Mouse (Mus musculus): Measurements from ENCODE around the gene Tldc1.

Gene Tldc1

DNA sequence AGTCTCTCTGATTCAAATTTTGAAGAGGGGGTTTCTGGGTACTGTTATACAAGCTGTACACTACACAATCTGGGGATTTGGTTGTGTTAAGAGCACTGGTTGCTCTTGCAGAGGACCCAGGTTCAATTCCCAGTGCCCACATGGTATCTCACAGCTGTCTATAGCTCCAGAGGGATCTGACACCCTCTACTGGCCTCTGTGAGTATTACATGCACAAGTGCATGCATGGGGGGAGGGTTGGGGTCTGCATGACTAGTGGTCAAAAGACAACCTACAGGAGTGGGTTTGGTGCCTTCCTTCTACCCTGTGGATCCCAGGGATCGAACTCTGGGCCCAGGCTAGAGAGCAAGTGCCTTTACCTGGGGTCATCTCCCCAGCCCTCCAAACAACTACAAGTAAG is 24.4 kb upstream of the Tldc1 start:
- in situ Hi-C loops (cut with MboI, MseI) = no loop called here

DNA sequence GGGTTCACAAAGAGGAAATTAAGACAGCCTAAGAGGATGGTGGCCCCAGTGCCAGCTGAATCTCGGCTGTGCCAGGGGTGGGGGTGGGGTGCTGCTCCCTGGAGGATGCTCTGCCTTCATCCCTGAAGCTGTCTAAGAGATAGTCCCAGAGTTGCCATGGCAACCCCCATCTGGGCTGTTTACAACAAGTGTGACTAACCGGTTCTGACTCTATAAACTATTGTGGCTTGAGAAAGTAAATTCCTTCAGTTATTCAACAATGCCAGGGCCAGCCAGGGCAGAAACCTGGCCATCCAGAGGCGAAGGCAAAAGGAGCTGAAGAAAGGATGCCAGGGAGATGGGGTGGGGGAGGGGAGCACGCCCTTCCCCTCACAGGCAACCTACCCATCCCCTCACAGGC is 23.0 kb upstream of the Tldc1 start:
- in situ Hi-C loops (cut with MboI, MseI) = no loop called here

DNA sequence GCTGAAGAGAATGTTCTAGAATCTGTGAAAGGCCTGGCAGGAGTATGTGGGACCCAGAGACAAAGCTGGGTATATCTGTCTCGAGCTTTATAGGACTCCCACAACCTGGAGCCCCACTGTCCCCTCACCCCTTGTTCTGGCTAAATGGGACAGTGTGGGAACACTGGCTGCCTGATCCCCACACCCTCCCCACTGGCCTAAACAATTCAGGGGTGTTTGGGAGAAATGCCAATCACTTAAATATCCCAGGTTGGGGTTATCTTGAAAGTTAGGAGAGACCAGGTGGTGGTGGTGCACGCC is 20.7 kb upstream of the Tldc1 start:
- in situ Hi-C loops (cut with MboI, MseI) = no loop called here

DNA sequence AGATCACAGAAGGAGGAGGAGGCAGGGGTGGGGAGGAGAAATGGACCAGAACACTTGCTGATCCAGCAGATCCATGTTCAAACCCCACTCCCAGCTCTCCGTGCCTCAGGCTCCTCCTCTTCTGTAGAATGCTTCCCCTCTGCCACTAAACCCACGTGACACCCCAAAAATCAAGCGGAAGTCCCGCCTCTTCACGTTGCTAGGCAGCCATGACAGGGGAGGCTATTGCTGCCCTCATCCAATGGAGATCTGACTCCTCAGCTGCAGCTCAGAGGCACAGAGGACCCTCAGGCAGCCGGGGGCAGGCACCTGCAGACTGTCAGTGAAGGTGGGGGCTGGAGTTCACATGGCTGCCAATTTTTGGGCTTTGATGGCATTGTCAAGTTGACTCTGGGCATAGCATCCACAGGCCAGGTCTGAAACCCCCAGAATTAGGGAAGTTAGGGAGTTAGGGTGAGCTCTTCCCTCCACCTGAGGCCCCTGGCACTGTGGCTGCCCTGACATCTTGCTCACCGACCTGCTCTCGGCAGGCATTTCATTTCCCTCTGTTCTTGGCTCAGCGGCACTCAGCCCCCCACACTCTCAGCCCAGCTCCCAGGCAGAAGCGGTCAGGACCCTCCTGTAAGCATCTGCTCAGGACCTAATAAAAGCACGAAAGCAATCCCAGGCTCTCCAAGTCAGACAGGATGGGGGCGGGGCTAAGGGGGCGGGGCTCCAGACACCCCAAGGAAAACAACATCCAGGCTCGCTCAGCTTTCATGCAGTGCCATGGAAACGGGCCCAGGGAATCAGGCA is 20.2 kb upstream of the Tldc1 start:
- in situ Hi-C loops (cut with MboI, MseI) = no loop called here

DNA sequence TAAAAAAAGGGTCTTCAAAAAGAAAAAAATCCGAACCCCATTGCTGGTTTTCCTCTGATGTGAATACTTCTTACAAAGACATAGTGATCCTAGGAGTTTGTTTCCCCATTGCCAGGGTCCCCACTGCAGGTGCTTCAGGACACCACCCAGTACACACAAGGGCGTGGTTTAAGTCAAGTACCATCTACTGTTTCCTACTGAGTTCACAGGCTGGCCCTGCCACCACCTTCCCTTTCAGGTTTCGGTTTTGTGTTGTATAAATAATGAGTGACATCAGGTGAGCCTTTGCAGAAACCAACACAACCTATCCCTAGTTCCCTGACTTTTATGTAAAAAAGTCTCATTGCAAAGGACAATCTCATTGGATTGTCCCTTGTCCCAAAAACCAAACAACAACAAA is 17.4 kb upstream of the Tldc1 start:
- in situ Hi-C loops (cut with MboI, MseI) = no loop called here

DNA sequence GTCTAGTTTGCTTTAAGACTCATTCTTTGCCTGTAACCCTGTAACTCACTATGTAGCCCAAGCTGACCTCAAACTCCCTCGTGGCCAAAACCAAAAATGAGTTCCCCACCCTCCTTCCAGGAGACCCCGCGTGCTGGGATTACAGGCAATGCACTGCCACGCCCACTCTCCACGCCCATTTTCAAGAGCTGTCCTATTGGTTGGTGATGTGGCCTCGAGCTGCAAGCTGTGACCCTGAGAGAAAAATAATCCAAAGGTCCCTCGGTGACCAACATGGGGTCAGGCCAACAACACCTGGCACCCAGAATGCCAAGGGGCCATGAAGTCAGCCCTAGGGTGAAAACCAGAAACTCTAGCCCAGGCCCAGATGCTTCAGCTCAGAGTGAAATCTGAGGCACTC is 16.5 kb upstream of the Tldc1 start:
- in situ Hi-C loops (cut with MboI, MseI) = no loop called here

DNA sequence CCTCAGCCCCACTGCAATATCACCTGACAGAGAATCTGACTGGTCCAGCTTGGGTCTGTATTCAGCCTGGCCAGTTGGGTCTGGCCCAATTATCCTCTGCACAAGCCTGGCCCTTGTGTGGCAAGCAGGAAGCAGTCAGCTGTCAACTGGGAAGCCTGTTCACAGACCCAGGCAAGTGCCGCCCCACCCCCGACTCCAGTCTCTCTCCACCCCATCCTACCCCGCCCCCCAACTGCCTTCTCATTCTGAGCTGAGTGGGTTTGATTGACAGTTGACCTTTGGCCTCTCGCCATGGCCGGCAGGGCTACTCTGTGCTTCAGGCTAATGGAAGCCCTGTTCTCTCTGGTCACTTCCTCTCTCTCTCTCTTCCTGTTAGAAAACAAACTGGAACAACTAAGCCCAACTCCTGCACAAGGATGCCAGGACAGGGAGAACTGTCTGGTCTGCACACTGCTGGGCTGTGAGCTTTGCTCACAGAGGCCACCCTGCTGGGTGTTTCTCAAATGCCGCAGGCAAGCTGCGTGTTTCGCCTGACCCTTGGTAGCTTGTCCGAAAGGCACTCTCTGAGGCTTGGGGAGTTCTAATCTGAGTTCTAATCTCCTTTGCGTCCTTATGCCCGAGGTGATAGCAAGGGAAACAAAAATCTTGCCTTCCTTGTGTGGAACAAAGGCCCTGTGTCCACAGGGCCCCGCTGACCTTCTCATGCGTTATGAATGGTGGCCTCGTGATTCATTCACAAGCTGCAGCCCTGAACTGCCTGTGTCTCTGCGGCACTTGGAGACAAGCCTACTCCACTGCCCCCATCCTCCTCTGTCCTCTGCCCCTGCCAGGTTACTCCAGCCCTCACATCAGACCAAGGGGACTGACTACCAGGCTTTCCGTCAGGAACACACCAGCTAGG is 13.8 kb upstream of the Tldc1 start:
- in situ Hi-C loops (cut with MboI, MseI) = no loop called here

DNA sequence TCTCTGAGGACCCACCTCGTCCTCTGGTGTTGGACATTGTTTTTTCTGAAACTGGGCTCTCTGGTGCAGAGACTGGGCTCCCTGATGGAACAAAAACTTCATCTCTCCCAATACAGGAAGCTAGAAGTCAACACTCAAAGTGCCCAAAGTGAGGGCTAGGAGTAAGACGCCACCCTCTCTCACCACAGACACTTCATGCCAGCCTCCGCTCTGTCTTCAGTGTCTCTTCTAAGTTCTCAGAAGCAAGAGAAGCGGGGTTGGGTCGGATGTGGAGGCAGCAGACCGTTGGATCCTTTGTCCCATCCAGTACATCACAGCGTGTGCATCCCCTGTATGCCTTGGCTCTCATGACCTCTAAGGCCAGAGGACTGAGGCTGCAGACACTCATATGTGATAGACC is 11.4 kb upstream of the Tldc1 start:
- in situ Hi-C loops (cut with MboI, MseI) = no loop called here

DNA sequence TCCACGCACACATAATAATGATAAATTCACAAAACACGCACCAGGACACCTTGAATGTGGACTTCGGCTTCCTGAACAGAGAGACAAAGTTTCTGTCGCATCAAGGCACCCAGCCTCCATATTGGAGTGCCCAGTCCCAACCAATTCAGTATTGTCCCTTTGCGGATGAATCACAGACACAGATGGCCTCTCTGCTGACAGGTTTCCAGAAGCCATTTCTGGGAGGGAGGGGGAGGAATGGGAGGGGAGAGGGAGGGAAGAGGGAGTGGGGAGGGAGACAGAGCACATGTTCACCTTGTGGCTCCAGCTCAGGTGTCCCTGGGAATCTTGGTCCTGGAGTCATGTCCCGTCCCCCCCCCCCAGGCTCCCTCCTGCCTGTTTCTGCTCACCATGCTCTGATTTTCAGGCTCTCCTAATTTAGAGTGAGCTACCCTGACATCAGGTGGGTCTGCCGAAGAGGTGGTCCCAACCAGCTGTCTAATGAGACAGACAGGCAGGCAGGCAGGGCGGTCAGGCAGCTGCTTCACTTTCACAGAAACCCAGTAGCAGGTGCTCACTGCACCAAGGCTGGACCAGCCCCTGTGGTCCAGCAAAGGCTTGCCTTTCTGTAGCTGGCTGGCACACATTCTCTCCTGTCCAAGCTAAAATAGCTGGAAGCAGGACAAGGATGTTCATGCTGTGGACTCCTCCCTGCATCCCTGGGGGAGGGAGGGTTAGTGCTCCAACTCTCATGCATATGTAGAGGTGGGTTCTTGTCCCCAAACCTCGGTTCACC is 10.6 kb upstream of the Tldc1 start:
- in situ Hi-C loops (cut with MboI, MseI) = no loop called here

DNA sequence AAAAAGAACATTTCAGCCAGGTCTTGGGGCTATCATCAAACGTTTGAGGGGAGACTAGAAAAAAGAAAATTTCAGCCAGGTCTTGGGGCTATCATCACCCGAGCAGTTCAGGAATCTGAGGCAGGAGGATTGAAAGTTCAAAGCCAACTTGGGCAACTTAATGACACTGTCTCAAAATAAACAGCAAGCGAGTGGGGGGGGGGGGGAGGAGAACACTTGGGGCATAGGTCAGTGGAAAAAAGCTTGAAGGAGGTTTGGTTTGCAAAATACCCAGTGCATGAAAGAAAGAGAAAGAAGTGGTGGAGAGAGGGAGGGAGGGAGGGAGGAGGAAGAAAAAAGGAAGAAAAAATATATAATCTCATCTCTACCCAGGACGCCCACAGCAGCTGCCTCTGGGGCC is 9.1 kb upstream of the Tldc1 start:
- in situ Hi-C loops (cut with MboI, MseI) = no loop called here

DNA sequence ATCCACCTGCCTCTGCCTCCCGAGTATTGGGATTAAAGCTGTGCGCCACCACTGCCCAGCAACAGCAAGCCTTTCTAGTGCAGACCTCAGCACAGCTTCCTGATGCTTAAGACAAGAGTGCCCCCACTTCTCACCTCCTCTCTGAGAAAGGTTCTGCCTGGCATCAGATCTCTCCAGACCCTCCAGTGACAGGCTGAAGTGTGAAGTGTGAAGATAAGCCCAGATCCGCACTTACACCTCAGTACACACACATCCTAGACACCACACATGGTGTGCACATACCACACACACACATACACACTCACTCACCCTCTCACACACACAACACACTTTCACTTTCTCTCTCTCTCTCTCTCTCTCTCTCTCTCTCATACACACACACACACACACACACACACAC is 8.7 kb upstream of the Tldc1 start:
- in situ Hi-C loops (cut with MboI, MseI) = no loop called here

DNA sequence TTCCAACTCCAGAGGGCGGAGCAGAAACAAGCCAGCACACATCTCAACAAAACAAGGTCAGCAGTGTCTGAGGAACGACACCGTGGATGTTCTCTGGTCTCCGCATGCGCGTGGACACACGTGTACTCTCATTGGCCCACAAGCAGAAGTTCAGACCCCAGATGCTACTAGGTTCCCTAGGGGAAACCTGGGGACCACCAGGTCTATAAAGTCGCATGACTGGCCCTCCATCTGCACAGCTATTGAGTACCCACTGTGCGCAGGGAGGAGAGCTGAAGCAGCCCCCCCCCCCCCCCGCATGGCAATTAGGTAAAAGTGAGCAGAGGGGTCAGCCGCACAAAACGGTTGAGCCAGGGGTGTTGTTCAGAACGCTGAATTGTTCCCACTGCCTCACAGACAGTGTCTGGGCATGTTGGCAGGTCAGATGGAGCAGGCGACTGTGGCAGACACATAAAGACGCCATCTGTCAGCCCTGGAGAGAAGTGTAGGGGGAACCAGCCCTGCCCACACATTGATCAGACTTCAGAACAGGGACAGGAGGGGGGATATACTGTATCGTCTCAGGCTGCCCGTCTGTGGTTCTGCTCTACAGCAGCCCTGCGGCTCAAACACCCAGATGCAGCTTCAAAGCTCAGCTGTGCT is 7.7 kb upstream of the Tldc1 start:
- in situ Hi-C loops (cut with MboI, MseI) = no loop called here

DNA sequence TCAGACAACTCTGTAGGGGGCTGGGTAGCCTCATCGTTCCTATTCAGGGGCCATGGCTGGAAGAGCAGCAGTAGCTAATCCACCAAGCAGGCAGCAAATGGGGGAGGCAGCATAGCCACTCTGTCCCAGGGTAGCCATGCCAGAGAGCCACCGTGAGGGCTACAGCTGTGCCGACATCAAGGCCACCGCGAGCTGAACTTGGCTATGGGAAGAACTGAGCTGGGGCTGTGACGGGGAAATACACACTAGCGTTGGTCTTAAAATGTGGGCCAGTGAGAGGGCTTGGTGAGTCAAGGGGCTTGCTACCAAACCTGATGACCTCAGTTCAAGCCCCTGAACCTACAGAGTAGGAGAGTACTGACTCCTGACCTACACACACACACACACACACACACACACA is 6.5 kb upstream of the Tldc1 start:
- in situ Hi-C loops (cut with MboI, MseI) = loop anchor here (5.0 kb wide), 1 partner anchor 58 kb away; the partner anchor contains the start of gene Cotl1

DNA sequence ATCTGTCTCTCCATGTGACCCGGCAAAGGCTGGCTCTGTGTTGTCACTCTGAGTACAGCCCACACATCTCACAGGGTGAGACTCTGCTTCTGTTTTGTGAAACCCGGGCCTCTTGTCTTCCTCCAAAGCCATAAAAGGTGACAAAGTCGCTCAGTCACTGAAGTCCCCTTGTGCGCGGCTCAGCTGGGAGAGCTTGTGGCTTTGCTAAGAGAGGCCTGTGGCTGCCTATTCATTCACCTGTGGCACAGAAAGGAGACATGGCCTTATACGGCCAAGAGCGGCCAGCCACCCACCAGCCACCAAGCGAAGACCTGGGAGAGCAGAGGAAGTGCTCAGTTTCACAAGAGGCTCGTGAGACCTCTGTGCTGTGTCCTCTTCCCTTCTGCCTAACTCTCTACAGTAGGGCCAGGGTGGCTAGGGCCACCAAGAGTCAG is 5.9 kb upstream of the Tldc1 start:
- in situ Hi-C loops (cut with MboI, MseI) = loop anchor here (5.0 kb wide), 1 partner anchor 58 kb away; the partner anchor contains the start of gene Cotl1

DNA sequence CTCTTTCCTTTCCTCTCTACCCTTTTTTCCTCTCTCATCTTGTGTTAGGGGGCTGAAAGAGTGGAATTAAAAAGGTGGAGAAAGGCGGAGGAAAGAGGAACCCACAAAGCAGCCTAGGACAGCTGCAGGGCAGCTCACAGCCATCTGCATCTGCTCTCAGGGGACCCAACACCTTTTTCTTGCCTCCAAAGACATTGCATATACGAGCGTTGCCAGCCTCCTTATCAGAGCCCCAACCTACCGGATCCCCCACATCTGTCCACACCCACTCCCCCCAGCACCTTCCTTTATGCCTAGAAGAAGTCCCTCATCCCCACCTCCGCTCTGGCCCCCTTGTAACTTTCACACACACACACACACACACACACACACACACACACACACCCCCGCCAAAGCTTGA is 5.4 kb upstream of the Tldc1 start:
- in situ Hi-C loops (cut with MboI, MseI) = loop anchor here (5.0 kb wide), 1 partner anchor 59 kb away; the partner anchor contains the start of gene Cotl1

DNA sequence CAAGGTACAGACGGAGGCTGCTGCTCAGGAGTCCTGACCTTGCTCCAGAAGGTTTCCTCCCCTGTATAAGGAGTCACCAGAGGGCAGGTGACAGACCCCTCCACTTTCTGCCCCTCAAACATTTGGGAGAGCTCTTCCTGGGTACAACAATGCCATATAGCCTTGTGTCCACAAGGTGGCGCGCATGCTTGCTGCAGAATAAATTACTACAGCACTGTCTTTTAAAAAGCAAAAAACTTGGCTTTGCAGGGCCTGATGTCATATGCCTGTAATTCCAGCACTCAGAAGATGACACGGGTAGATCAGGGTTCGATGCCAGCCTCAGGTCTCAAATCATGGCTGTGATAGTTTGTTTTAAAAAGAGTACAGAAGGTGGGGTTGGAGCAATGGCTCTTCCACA is 4.5 kb upstream of the Tldc1 start:
- in situ Hi-C loops (cut with MboI, MseI) = loop anchor here (5.0 kb wide), 1 partner anchor 60 kb away; the partner anchor contains the start of gene Cotl1

DNA sequence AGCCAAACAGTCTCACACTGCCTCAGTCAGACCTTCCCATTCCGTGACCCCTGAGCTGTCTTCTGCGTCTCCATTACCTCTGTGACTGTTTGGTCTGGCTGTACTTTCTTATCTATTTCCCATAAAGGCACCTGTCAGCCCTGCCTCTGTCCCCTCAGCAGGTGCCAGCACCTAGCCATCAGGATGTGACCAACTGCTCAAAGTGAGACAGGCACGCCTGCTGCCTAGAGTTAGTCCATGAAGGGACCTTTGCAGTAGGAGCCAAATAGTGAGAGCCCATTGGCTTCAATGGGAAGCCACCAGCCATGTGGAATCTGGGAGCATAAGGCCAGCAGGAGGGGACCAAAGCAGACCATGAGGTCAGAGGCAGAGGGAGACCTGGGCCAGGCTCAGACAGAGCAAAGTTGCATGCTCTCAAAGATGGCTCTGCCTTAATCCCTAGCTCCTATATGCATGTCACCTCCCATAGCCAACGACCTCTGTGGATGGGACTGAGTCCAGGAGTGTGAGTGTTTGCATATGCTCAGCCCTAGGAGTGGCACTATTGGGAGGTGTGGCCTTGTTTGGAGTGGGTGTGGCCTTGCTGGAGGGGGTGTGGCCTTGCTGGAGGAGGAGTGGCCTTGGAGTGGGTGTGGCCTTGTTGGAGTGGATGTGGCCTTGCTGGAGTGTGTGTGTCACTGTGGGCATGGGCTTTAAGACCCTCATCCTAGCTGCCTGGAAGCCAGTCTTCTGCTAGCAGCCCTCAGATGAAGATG is 3.0 kb upstream of the Tldc1 start:
- in situ Hi-C loops (cut with MboI, MseI) = loop anchor here (5.0 kb wide), 1 partner anchor 61 kb away; the partner anchor contains the start of gene Cotl1

DNA sequence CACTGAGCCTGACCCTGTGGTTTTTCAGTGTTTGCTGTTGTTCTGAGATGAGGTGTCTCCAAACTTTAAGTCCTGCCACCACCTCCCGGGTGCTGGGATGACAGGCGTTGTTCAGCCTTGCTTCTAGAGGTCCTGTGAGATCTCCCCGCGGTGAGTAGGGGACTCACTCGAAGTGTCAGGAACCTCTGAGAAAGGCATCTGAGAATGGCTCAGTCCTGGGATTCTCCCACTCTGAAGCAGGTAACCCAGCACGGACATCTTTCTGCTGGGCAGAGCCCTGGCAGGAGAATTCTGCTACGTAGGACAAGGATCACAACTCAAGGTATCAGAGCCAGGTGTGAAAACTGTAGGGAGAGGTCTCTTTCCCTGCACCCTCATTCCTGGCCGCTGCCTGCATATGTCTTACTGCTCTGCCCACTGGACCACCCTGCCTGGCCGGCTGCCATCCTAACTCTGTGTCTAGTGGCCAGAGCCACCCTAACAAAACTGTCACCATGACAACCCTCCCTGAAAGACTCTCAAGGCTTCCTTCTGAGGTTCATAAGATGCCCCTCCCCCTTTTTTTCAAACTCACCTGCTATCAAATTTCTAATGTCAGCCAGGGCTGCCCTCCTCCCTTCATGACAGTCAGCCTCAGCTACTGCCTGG is 2.3 kb upstream of the Tldc1 start:
- in situ Hi-C loops (cut with MboI, MseI) = loop anchor here (5.0 kb wide), 1 partner anchor 62 kb away; the partner anchor contains the start of gene Cotl1

DNA sequence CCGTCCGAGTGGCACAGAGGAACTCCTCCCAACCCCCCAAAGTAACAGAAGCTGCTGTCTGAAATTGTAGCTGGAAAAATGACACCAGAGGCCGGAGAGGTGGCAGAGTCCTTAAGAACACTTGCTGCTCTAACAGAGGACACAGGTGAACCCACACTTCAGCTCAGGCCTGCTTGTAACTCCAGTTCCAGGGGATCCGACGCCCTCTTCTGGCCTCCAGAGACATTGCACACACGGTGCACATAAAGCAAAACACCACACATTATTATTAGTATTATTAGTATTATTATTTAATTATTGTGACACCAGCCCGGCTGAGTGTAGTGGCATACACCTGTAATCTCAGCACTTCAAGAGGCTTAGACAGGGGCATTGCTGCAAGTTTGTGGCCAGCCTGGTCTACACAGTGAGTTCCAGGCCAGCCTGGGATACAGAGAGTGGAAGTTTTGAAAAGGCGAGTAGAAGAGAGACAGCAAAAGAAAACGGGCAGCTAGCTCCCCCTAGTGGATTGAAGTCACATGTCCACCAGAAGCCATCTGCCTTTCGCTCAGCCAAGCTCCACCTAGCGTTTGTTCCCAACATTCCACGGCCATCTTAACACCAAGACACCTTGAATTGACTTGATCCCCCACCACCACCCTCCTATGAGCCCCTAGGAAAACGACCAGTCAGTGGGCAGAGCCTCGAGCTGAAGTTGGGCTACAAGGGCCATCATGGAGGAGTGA is 959 bp upstream of the Tldc1 start:
- in situ Hi-C loops (cut with MboI, MseI) = loop anchor here (5.0 kb wide), 1 partner anchor 92 kb away; no protein-coding TSS in a partner anchor

All from regulatory T cell (primary cell).